Mouse (Mus musculus) stomach, embryonic 16.5 days (tissue): ENCODE data around the gene Ephb1. TPM values are rescaled to one million over a fixed set of nuclear protein-coding genes. Genes with fewer than 3 reads are reported as not detected.

Experiments
- ATAC-seq: fragments of 200-750 bp; cut with Nextera tagmentation; 2 replicates; pipeline ENCODE4 v1.8.0; 2017; ENCODE audit warnings: moderate number of reproducible peaks, moderate TSS enrichment; ENCODE audit not compliant: insufficient read depth, low FRiP score
- H3K27ac ChIP-seq: fragments of 300-500 bp; sonication (generic); 2 replicates; pipeline ENCODE4 v1.5.1; 2014; ENCODE audit warnings: low read length
- H3K27me3 ChIP-seq: fragments of 300-500 bp; sonication (generic); 2 replicates; pipeline ENCODE4 v1.6.1; 2014; ENCODE audit warnings: low read length, control low read depth, mixed read lengths; ENCODE audit not compliant: control insufficient read depth, insufficient read depth
- H3K36me3 ChIP-seq: fragments of 300-500 bp; sonication (generic); 2 replicates; pipeline ENCODE4 v1.6.1; 2014; ENCODE audit warnings: low read length; ENCODE audit not compliant: control insufficient read depth, insufficient read depth
- H3K4me1 ChIP-seq: fragments of 300-500 bp; sonication (generic); 2 replicates; pipeline ENCODE4 v1.6.1; 2014; ENCODE audit warnings: low read length, control low read depth, mixed read lengths; ENCODE audit not compliant: control insufficient read depth, insufficient read depth
- H3K4me2 ChIP-seq: fragments of 300-500 bp; sonication (generic); 2 replicates; pipeline ENCODE4 v1.6.1; 2014; ENCODE audit warnings: low read depth, low read length, mixed read lengths
- H3K4me3 ChIP-seq: fragments of 300-500 bp; sonication (generic); replicated peaks from 2 replicates; pipeline ENCODE4 v1.5.1; 2014; ENCODE audit warnings: mild to moderate bottlenecking, low read length
- H3K9ac ChIP-seq: fragments of 300-500 bp; sonication (generic); 2 replicates; pipeline ENCODE4 v1.6.1; 2014; ENCODE audit warnings: low read length
- H3K9me3 ChIP-seq: fragments of 300-500 bp; sonication (generic); replicated peaks from 2 replicates; pipeline ENCODE4 v1.6.1; 2016; ENCODE audit warnings: low read length, control low read depth; ENCODE audit not compliant: control insufficient read depth
- WGBS: fragments of 180-500 bp; shearing (Covaris S2); extraction: QIAGEN DNeasy Blood & Tissue Kit; methylation state at CpG from one replicate; pipeline ENCODE4 v1.1.7; 2014; 5-methylcytosine and 5-hydroxymethylcytosine counted together
- polyA plus RNA-seq: library from polyadenylated mRNA; unstranded; fragments of >200 nt; fragmentation: Nextera tagmentation; extraction: Ambion mirVana; gene quantifications from 2 replicates; pipeline ENCODE4 v1.2.1, GENCODE M21; 2015

The Ephb1 gene
- polyA plus RNA-seq, 1 experiment from 2014 or later: 3.6 TPM

- Histone ChIP-seq H3K9me3 (no peaks in the 10 kb centered on the region), H3K36me3 (no peaks in the 10 kb centered on the region), H3K9ac (no peak overlapping the region), H3K4me2 (no peak overlapping the region), H3K4me1 (no peaks in the 10 kb centered on the region), H3K27ac (no peak overlapping the region), H3K27me3 (no peaks in the 10 kb centered on the region), H3K4me3 (no peak overlapping the region)
- ATAC-seq: no peak
- 66% methylated on average over 6 of the region's 6 CpGs for WGBS
Observed at GRCm38 (mm10) chr9:102273469-102273808, 81.1 kb downstream of the Ephb1 start.

- no peaks in the 10 kb centered on the region for H3K27me3 ChIP-seq
- H3K36me3 ChIP-seq: no peaks in the 10 kb centered on the region
- WGBS: 59% methylated on average over 5 of the region's 5 CpGs
- H3K27ac ChIP-seq: no peak overlapping the region
- no peak overlapping the region for H3K4me2 ChIP-seq
- H3K9me3 ChIP-seq: no peaks in the 10 kb centered on the region
- H3K4me3 ChIP-seq: no peak overlapping the region
- H3K9ac ChIP-seq: no peak overlapping the region
- no peak for ATAC-seq
- H3K4me1 ChIP-seq: 0 out of 2 replicates have a peak, but pooled peaks cover 2% of the 10 kb centered on the region
Observed at GRCm38 (mm10) chr9:102272731-102273468, 81.6 kb downstream of the Ephb1 start.

DNA sequence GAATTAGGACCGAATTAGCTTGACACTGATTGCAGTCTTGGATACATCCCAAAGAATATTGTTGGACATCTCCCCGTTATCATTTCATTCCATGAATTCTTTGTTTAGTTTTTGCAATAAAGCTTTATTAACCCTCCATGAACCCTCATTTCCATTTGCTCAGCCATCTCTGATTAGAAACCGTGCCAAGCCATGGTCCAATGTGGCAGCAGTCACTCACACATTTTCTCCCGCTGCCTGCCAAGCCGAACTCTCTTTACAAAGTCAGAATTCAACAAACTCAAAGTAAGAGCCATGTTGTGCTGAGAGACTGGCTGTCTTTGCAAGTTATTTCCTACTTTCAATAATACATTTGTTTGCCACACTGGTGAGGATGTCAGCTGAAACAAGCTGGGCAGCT, 84.0 kb downstream of the Ephb1 start:
- no peak overlapping the region for H3K9ac ChIP-seq
- H3K27me3 ChIP-seq: no peaks in the 10 kb centered on the region
- H3K27ac ChIP-seq: no peak overlapping the region
- no peak overlapping the region for H3K4me2 ChIP-seq
- 63% methylated on average over 5 of the region's 5 CpGs for WGBS
- no peak overlapping the region for H3K4me3 ChIP-seq
- H3K9me3 ChIP-seq: no peaks in the 10 kb centered on the region
- 0 out of 2 replicates have a peak, but pooled peaks cover 3% of the 10 kb centered on the region for H3K4me1 ChIP-seq
- H3K36me3 ChIP-seq: no peaks in the 10 kb centered on the region
- ATAC-seq: no peak

DNA sequence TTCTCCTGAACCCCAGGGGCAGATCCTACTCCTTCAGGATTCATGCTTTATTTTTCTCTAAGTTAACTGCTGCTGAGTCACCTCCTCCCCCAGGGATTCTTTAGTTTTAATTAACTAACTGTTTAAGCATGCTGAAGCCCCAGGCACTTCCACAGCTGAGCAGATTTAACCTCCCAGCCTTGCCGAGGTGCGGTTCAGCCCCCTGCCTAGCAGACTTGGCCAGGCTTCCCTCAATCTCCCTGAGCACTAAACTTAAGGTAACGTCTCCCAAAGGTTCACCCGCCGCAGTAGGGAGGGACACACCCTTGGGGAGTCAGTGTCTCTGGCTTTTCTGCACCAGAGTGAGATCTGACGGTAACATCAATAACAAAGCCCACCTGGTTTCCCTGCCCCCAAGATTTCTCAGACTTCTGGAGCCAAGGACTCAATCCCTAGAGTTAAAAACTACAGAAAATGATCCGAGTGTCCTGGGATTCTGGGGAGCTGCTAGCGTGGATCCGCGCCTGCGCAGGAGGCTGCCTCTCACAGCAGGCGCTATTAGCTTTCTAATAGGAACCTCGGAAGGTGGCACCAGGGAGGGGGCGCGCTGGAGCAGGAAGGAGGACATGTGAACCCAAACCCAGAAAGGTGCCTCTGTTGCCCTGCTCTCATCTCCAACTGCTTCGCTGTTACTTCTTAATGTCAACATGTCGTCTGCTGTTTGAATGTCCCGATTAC, 87.0 kb downstream of the Ephb1 start:
- WGBS: under 1% methylated on average over 18 of the region's 18 CpGs
- Histone ChIP-seq H3K9ac (peak overlapping the region; percentile 37), H3K9me3 (no peaks in the 10 kb centered on the region), H3K4me1 (0 out of 2 replicates have a peak, but pooled peaks cover 3% of the 10 kb centered on the region), H3K36me3 (no peaks in the 10 kb centered on the region), H3K27me3 (no peaks in the 10 kb centered on the region), H3K27ac (no peak overlapping the region), H3K4me2 (peak overlapping the region; percentile 66), H3K4me3 (peak overlapping the region; percentile 41)
- ATAC-seq: no peak

- Histone ChIP-seq H3K4me2 (no peak overlapping the region), H3K4me1 (0 out of 2 replicates have a peak, but pooled peaks cover 3% of the 10 kb centered on the region), H3K9me3 (no peaks in the 10 kb centered on the region), H3K27me3 (no peaks in the 10 kb centered on the region), H3K36me3 (no peaks in the 10 kb centered on the region), H3K9ac (no peak overlapping the region), H3K27ac (no peak overlapping the region), H3K4me3 (no peak overlapping the region)
- ATAC-seq: no peak
- WGBS: 61% methylated on average over 7 of the region's 7 CpGs
Observed at GRCm38 (mm10) chr9:102263760-102264159, 90.7 kb downstream of the Ephb1 start.

GRCm38 (mm10) chr9:102262100-102262501, 92.4 kb downstream of the Ephb1 start:
- H3K4me2 ChIP-seq: no peak overlapping the region
- H3K9me3 ChIP-seq: no peaks in the 10 kb centered on the region
- H3K4me3 ChIP-seq: no peak overlapping the region
- H3K4me1 ChIP-seq: no peaks in the 10 kb centered on the region
- WGBS: 23% methylated on average over 4 of the region's 4 CpGs
- H3K27me3 ChIP-seq: no peaks in the 10 kb centered on the region
- H3K36me3 ChIP-seq: no peaks in the 10 kb centered on the region
- H3K9ac ChIP-seq: no peak overlapping the region
- ATAC-seq: no peak
- no peak overlapping the region for H3K27ac ChIP-seq

DNA sequence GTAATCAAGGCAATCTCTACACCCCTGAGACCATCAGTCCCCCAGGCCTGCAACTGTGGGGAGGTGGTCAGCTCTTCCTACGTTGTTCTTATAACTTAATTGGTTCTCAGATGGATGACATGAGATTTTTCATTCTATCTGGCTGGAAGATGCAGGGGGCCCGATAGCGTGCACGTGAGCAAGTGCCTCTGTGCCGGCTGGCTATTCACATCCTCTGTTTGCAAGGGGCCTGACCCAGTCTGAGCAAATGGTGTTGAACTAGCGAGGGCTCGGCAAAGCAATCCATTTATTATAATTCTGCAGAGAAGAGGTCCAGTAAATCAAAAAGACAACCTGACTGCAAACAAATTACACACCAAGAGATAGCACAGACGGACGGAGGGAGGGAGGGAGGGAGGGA, 93.0 kb downstream of the Ephb1 start:
- Histone ChIP-seq H3K27me3 (no peaks in the 10 kb centered on the region), H3K4me2 (no peak overlapping the region), H3K9me3 (no peaks in the 10 kb centered on the region), H3K9ac (no peak overlapping the region), H3K4me1 (no peaks in the 10 kb centered on the region), H3K36me3 (no peaks in the 10 kb centered on the region), H3K27ac (no peak overlapping the region), H3K4me3 (no peak overlapping the region)
- no peak for ATAC-seq
- 19% methylated on average over 9 of the region's 9 CpGs for WGBS

GRCm38 (mm10) chr9:102256407-102256806, 98.1 kb downstream of the Ephb1 start:
- no peaks in the 10 kb centered on the region for H3K9me3 ChIP-seq
- no peak overlapping the region for H3K27ac ChIP-seq
- no peak overlapping the region for H3K4me3 ChIP-seq
- WGBS: 92% methylated on average over 5 of the region's 5 CpGs
- no peaks in the 10 kb centered on the region for H3K36me3 ChIP-seq
- H3K27me3 ChIP-seq: no peaks in the 10 kb centered on the region
- ATAC-seq: no peak
- no peaks in the 10 kb centered on the region for H3K4me1 ChIP-seq
- H3K9ac ChIP-seq: no peak overlapping the region
- no peak overlapping the region for H3K4me2 ChIP-seq

DNA sequence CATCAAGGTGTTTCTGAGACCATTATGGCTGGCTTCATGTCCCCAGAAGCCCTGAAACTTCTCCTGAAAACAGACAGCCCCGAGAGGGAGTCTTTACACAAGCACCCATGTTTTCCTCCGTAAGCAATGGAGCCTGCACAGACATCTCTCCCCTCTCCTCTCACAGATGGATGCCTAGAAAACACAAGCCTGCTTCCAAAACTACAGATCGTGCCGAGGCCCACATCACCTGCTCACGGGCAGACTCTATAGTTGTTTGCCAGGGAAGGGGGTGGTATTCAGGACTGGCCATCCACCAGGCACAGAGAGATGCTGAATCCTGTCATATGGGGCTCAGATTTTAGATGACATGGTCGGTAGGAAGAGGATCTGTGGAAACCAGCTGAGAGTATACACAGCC, 98.7 kb downstream of the Ephb1 start:
- ATAC-seq: no peak
- Histone ChIP-seq H3K4me2 (no peak overlapping the region), H3K4me3 (no peak overlapping the region), H3K9ac (no peak overlapping the region), H3K27me3 (no peaks in the 10 kb centered on the region), H3K36me3 (no peaks in the 10 kb centered on the region), H3K9me3 (no peaks in the 10 kb centered on the region), H3K27ac (no peak overlapping the region), H3K4me1 (no peaks in the 10 kb centered on the region)
- 78% methylated on average over 6 of the region's 6 CpGs for WGBS
